Mouse (Mus musculus): ENCODE measurements around the gene Mfsd7a. TPM values are rescaled to one million over a fixed set of nuclear protein-coding genes. Genes with fewer than 3 reads are reported as not detected.

The Mfsd7a gene
- total RNA-seq, 2 experiments from 2014 or later: 0.20 to 0.32 TPM

DNA sequence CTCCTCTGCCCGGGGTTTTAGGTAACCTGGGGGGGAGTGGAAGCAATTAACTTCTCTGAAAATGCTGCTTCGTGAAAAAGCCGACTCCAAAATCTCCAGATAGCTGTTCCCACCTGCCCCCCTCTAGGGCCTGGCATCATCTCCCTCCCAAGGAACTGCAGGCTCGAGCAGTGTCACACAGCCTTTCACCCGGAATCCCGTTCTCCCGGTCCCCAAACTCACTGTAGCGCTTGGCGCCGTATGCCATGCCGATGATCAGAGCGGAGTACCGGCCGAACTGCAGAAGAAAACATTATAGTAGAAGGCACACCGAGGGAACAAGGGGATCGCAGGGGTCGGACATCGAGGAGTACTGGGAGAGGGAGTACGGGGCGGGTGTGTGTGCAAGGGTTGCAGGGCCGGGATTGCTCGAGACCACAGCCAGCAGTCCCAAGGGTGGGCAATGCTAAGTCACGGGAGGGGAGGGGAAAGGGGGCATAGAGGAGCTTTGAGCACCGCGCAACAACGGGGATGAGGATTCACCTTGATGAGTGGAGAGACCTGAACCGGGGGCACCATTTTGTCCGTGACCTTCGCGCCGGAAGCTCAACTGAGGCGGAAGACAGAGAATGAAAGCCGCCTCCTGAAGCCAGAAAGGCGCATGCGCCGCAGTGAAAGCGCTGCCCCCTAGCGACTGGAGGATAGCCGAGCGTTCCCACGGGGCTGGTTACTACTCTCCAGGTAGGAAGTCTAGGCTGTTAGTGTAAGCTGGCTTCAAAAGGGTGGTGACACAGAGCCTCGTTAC is 14.7 kb downstream of the Mfsd7a start, which contains the start of gene Atp5k:
Gene Atp5k, minus strand, starts transcription at position 645 of the 784 bp plus-strand sequence.
- intact Hi-C loops (cut with DNase I): no loop called here

DNA sequence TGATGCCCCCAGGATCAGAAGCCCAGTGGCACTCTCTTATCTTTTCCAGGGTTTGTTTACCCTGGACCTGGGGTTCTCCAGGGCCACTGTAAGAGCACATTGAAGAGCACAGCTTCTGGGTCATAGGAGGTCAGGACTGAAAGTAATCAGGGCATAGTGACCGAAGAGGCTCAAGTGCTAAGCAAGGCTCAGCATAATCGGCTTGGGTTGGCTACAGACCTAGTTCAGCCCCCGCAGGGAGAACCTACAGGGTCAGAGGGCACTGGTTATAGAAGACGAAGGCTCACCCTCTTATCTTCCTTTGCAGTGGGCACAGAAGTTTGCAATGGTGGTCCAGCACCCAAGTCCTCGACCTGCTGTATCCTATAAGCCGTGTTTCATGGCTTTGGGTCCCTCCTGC is 17.5 kb downstream of the Mfsd7a start:
- intact Hi-C loops (cut with DNase I): no loop called here

More for the DNA sequence above, 14.7 kb downstream of the Mfsd7a start, which contains the start of gene Atp5k:
- peak; percentile 92 for DNase-seq

GRCm38 (mm10) chr5:108427186-108427585 is 21.5 kb downstream of the Mfsd7a start:
- intact Hi-C loops (cut with DNase I): no loop called here
- peak; percentile 34 for DNase-seq

More for the DNA sequence above, 17.5 kb downstream of the Mfsd7a start:
- no peak for DNase-seq

DNA sequence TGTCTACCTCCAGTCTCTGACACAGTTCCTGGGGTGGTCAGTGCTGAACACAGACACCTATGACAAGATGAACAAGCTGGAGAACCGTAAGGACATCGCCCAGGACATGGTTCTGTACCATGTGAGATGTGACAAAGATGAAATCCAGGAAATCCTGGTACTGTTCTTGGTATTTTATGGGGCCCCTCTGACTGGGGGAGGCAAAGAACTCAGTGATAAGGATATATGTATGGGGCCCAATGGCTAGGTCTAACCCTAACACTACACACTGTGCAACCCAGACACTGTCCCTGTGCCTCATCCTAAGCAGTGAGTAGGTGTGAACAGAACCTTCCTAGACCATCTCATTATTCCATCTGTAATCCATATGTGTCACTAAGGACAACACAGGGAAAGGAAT is 25.3 kb downstream of the Mfsd7a start:
- intact Hi-C loops (cut with DNase I): no loop called here
- no peak for DNase-seq

DNA sequence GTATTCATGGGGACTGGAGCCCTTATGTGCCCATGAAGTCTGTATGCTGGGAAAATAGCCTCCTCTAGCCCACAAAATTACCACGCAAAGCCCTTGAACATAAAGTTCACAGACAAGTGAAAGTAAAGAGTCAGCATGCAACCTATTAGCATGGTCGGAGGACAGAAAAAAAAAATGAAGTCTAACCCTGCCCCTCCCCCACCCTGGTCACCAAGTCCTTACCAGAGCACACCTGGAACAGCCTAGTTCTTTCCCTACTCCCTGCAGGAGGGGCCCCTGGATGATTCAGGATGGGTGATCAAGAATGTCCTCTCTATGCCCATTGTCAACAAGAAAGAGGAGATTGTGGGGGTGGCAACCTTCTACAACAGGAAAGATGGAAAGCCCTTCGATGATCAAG is 25.9 kb downstream of the Mfsd7a start:
- intact Hi-C loops (cut with DNase I): no loop called here
- DNase-seq: no peak

GRCm38 (mm10) chr5:108414711-108415110 is 34.0 kb downstream of the Mfsd7a start:
- no peak for DNase-seq
- intact Hi-C loops (cut with DNase I): no loop called here

GRCm38 (mm10) chr5:108406977-108407376 is 41.7 kb downstream of the Mfsd7a start:
- intact Hi-C loops (cut with DNase I): no loop called here
- no peak for DNase-seq

DNA sequence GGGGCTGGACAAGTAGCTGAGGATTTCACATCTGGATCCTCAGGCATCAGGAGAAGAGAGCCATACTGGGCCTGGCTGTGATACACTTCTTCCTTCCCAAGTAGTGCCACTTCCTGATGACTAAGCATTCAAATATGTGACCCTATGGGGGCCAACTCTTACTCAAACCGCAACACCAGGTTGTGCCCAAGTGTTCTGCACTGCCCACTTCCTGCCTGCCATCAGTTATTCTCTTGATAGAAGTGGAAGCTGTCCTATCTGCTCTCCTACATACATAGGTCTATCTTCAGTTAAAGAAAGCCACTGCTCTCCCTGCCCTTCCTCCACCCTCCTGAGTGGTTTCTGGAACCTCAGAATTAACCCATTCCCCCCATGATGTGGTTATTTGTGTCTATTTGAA is 43.2 kb downstream of the Mfsd7a start:
- DNase-seq: no peak
- intact Hi-C loops (cut with DNase I): no loop called here

DNA sequence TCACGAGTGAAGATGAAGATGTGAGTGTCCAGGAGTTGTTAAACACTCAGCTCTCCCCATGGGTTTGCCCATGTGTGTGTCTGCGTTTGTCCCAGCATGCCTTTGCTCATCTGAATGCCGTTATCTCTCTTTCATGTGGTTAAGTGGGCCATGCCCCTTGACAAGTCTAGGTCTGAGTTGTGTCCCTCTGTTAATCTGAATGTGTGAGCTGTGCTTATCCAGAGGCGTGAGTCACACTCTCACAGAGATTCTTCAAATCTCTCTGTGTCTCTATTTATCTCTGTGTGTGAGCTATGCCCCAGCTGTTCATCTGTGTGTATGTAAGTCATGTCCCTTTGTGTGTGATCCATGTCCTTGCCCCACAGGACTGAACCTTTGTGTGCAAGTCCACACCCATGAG is 45.2 kb downstream of the Mfsd7a start:
- DNase-seq: no peak
- intact Hi-C loops (cut with DNase I): no loop called here

Other genes with a start within 250 kb of the Mfsd7a start
- gene Dr1, start 180.0 kb downstream of the Mfsd7a start, total RNA-seq (2021): 10 to 100 TPM; 33.1 to 37.3 TPM
- gene Pigg, start 136.3 kb downstream of the Mfsd7a start, total RNA-seq (2021): 1 to 10 TPM; 7.1 to 8.0 TPM
- 10 to 100 TPM; 36.1 to 41.3 TPM for gene Gm42517, start 81.0 kb downstream of the Mfsd7a start, total RNA-seq (2021)
- gene Pde6b, start 60.5 kb downstream of the Mfsd7a start, total RNA-seq (2021): not detected
- gene Atp5k, start 14.4 kb downstream of the Mfsd7a start, total RNA-seq (2021): 100 to 1,000 TPM; 184 to 214 TPM
- 10 to 100 TPM; 82.2 to 94.3 TPM for gene Pcgf3, start 12.3 kb upstream of the Mfsd7a start, total RNA-seq (2021)
- 100 to 1,000 TPM; 190 to 193 TPM for gene Cplx1, start 101.1 kb upstream of the Mfsd7a start, total RNA-seq (2021)
- 10 to 100 TPM; 72.0 to 78.4 TPM for gene Gak, start 180.9 kb upstream of the Mfsd7a start, total RNA-seq (2021)
- gene Tmem175, start 180.9 kb upstream of the Mfsd7a start, total RNA-seq (2021): 10 to 100 TPM; 24.3 to 25.3 TPM
- gene Idua, start 211.4 kb upstream of the Mfsd7a start, total RNA-seq (2021): 1 to 10 TPM; 9.8 to 9.9 TPM
- 10 to 100 TPM; 55.4 to 68.1 TPM for gene Dgkq, start 220.8 kb upstream of the Mfsd7a start, total RNA-seq (2021)
- 1 to 10 TPM; 3.8 to 4.2 TPM for gene Slc26a1, start 226.7 kb upstream of the Mfsd7a start, total RNA-seq (2021)
- 10 to 100 TPM; 17.3 to 17.6 TPM for gene Fgfrl1, start 243.5 kb upstream of the Mfsd7a start, total RNA-seq (2021)

Data from left cerebral cortex, postnatal 4 days (tissue).